Mouse (Mus musculus): Measurements from ENCODE around the gene Senp1.

DNA sequence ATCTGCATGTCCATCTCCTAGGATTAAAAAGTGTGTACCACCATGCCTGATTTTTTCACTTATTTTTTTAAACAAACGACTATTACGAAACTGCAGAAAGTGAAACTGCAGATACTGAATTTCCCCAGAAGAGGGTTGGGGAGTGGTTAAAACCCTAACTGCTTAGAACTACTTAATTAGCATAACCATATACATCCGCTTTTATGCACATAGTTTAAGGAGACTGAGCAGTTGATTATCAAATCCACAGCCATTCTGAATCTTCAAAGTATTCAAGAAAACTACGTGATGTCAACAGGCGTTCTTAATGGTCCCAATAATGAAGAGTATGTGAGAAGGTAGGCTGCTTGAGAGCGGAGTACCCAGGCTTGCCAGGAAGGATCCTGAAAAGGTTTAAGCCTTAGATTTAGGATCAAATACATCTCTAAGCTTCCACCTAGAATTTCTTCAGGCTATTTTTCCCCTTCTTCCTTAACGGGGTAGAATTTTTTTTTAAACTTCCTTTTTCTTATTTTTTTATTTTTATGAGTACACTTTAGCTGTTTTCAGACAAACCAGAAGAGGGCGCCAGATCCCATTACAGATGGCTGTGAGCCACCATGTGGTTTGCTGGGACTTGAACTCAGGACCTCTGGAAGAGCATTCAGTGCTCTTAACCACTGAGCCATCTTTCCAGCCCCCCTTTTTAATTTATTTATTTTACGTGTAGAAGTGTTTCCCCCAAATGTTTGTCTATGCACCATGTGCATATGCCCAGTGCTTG lies 3.9 kb downstream of the Senp1 start:
- TF ChIP-seq POLR2A (IDR thresholded peaks at IDR 0.05; ENCODE audit: extremely low read depth, insufficient read depth, low read length), result no peak
- TF ChIP-seq CTCF (IDR thresholded peaks at IDR 0.05; ENCODE audit: low read depth, low read length), result peak; percentile 40; the same call in 1 of the 2 replicates

Measured in liver, adult 2 months (tissue).